Mouse (Mus musculus): ENCODE results near the gene Znrd1. TPM values are rescaled to one million over a fixed set of nuclear protein-coding genes. Genes with fewer than 3 reads are reported as not detected.

Gene Znrd1
- total and polyA plus RNA-seq, 3 experiments, result 26.4 to 38.2 TPM; not detected in 1

DNA sequence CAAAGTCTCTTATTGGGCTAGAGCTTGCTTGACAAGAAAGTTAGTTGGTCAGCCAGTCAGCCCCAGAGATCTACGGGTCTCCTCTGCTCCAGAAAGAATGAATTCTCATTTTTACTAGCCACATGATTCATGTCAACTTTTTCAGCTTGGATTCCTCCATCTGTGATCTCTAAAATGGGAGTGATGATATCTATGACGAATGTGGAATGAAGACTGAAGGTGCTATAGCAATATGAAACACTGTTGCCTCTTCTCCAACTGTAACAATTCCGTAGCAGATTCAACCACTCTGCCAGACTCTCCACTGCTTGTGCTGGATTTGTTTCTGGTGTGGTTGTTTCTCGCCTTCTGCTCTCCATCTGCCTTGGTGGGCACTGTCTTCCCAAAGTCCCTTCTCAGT lies 27.2 kb downstream of the Znrd1 start:
- Histone ChIP-seq H3K79me2 (ENCODE audit: control insufficient read depth, insufficient read depth, low read length, poor library complexity) (no peaks in the 10 kb centered on the region), H3K36me3 (ENCODE audit: control insufficient read depth in 1 of 2, insufficient read depth in 2 of 2, low read length in 2 of 2) (no peaks in the 10 kb centered on the region), H3K4me1 (ENCODE audit: control insufficient read depth in 1 of 2, insufficient read depth in 2 of 2, low read length in 2 of 2) (0 out of 4 replicates have a peak, but pooled peaks cover 0 to 4% of the 10 kb centered on the region in 2 experiments), H3K27me3 (ENCODE audit: control insufficient read depth in 1 of 2, insufficient read depth in 2 of 2, low read length in 2 of 2) (peaks cover 0 to 5% of the 10 kb centered on the region in 2 experiments; a peak in 3 of 4 replicates), H3K27ac (ENCODE audit: control insufficient read depth, low read depth, low read length) (no peak overlapping the region), H3K9ac (ENCODE audit: control insufficient read depth, low read depth, low read length, poor library complexity, severe bottlenecking) (no peak overlapping the region), H3K4me3 (ENCODE audit: control insufficient read depth in 1 of 2, insufficient read depth in 1 of 2, low read depth in 2 of 2, low read length in 2 of 2) (no peak overlapping the region), H3K9me3 (replicated peaks; ENCODE audit: insufficient read depth, low read length) (no peaks in the 10 kb centered on the region)
- no peak for TF ChIP-seq MYC (IDR thresholded peaks at IDR 0.05; ENCODE audit: low read depth, low read length)
- no peak for TF ChIP-seq SMC3 (IDR thresholded peaks at IDR 0.05; ENCODE audit: low read depth, low read length)
- TF ChIP-seq RAD21 (IDR thresholded peaks at IDR 0.05; ENCODE audit: low read depth, low read length), result no peak
- TF ChIP-seq POLR2AphosphoS5 (IDR thresholded peaks at IDR 0.05; ENCODE audit: borderline replicate concordance, low read depth, low read length), result no peak
- no peak for TF ChIP-seq MXI1 (IDR thresholded peaks at IDR 0.05; ENCODE audit: low read depth, low read length)
- no peak for TF ChIP-seq TAL1 (IDR thresholded peaks at IDR 0.05; ENCODE audit: low read length)
- TF ChIP-seq KAT2A (conservative IDR thresholded peaks at IDR 0.05; ENCODE audit: low read depth, low read length), result no peak
- TF ChIP-seq GABPA (IDR thresholded peaks at IDR 0.05; ENCODE audit: low read depth, low read length), result no peak
- TF ChIP-seq HCFC1 (IDR thresholded peaks at IDR 0.05; ENCODE audit: low read depth, low read length), result no peak
- no peak for DNase-seq (ENCODE audit: low read depth, low spot score)

DNA sequence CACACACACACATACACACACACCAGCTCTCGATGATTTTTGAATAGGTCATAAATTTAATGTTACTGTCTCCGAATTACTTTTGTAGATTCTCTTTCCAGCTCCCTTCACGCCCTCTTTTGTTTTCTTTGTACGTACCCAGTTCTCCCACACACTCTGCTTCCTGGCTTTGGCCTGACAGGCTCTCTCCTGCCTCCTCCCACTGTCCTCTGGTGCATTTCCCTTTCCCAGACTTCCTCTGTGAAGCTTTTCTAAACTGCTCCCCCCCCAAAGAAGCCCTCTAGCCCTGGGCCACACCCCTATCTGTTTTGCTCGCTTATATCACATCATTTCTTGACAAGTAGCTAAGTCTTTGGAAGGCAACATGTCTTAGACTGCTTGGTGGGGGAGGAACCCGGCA lies 28.1 kb downstream of the Znrd1 start:
- Histone ChIP-seq H3K27me3 (ENCODE audit: control insufficient read depth in 1 of 2, insufficient read depth in 2 of 2, low read length in 2 of 2) (peaks cover 0 to 5% of the 10 kb centered on the region in 2 experiments; a peak in 3 of 4 replicates), H3K9ac (ENCODE audit: control insufficient read depth, low read depth, low read length, poor library complexity, severe bottlenecking) (no peak overlapping the region), H3K4me1 (ENCODE audit: control insufficient read depth in 1 of 2, insufficient read depth in 2 of 2, low read length in 2 of 2) (0 out of 4 replicates have a peak, but pooled peaks cover 0 to 4% of the 10 kb centered on the region in 2 experiments), H3K9me3 (replicated peaks; ENCODE audit: insufficient read depth, low read length) (no peaks in the 10 kb centered on the region), H3K27ac (ENCODE audit: control insufficient read depth, low read depth, low read length) (no peak overlapping the region), H3K79me2 (ENCODE audit: control insufficient read depth, insufficient read depth, low read length, poor library complexity) (no peaks in the 10 kb centered on the region), H3K4me3 (ENCODE audit: control insufficient read depth in 1 of 2, insufficient read depth in 1 of 2, low read depth in 2 of 2, low read length in 2 of 2) (no peak overlapping the region), H3K36me3 (ENCODE audit: control insufficient read depth in 1 of 2, insufficient read depth in 2 of 2, low read length in 2 of 2) (no peaks in the 10 kb centered on the region)
- no peak for DNase-seq (ENCODE audit: low read depth, low spot score)
- TF ChIP-seq ZNF384 (IDR thresholded peaks at IDR 0.05; ENCODE audit: low read depth, low read length), result no peak
- TF ChIP-seq MXI1 (IDR thresholded peaks at IDR 0.05; ENCODE audit: low read depth, low read length), result no peak
- no peak for TF ChIP-seq TAL1 (IDR thresholded peaks at IDR 0.05; ENCODE audit: low read length)
- TF ChIP-seq RCOR1 (IDR thresholded peaks at IDR 0.05; ENCODE audit: low read depth, low read length), result no peak
- no peak for TF ChIP-seq NELFE (IDR thresholded peaks at IDR 0.05; ENCODE audit: low read depth, low read length)
- TF ChIP-seq GABPA (IDR thresholded peaks at IDR 0.05; ENCODE audit: low read depth, low read length), result no peak
- TF ChIP-seq POLR2A (IDR thresholded peaks at IDR 0.05; ENCODE audit: control insufficient read depth in 1 of 2, insufficient read depth in 1 of 2, low read depth in 1 of 2, low read length in 2 of 2, poor library complexity in 1 of 2), result no peak
- TF ChIP-seq BHLHE40 (IDR thresholded peaks at IDR 0.05; ENCODE audit: borderline replicate concordance, low read depth, low read length), result no peak
- no peak for TF ChIP-seq GATA1 (IDR thresholded peaks at IDR 0.05; ENCODE audit: low read depth, low read length)
